Mouse (Mus musculus): ENCODE data around the gene Rtf1. TPM values are rescaled to one million over a fixed set of nuclear protein-coding genes. Genes with fewer than 3 reads are reported as not detected.

Rtf1 gene
- 3.2 and 3.7 TPM in 2 replicates for polyA plus RNA-seq (2012; rRNA removed)

GRCm38 (mm10) chr2:119674525-119675214 is at the start of gene Rtf1:
Gene Rtf1 (plus strand): TSS chr2:119675068.

GRCm38 (mm10) chr2:119662220-119663182 is 12.4 kb upstream of the Rtf1 start, which contains the start of gene Ndufaf1:
Gene Ndufaf1 (minus strand): TSS chr2:119662827.

GRCm38 (mm10) chr2:119741581-119742411 is 66.9 kb downstream of the Rtf1 start, which contains the start of gene Itpka:
Gene Itpka (plus strand): TSS chr2:119742337.

GRCm38 (mm10) chr2:119760251-119760650 is 85.4 kb downstream of the Rtf1 start, which contains the start of gene Ltk:
Gene Ltk (minus strand): TSS chr2:119760431.

Other genes starting within 250 kb of the Rtf1 start
- 2.0 and 2.6 TPM in 2 replicates for gene Ino80, start 197.4 kb upstream of the Rtf1 start, polyA plus RNA-seq (2012; rRNA removed)
- 0.05 TPM in 1 of 2 replicates, not detected in the other for gene Exd1, start 127.4 kb upstream of the Rtf1 start, polyA plus RNA-seq (2012; rRNA removed)
- gene Chp1, start 127.4 kb upstream of the Rtf1 start, polyA plus RNA-seq (2012; rRNA removed): 70.6 and 77.7 TPM in 2 replicates
- gene Nusap1, start 56.8 kb upstream of the Rtf1 start, polyA plus RNA-seq (2012; rRNA removed): 0.10 and 0.21 TPM in 2 replicates
- 2.5 and 3.0 TPM in 2 replicates for gene Oip5, start 56.6 kb upstream of the Rtf1 start, polyA plus RNA-seq (2012; rRNA removed)
- 0.22 and 0.49 TPM in 2 replicates for gene Ndufaf1, start 12.2 kb upstream of the Rtf1 start, polyA plus RNA-seq (2012; rRNA removed)
- gene Itpka, start 67.3 kb downstream of the Rtf1 start, polyA plus RNA-seq (2012; rRNA removed): 10.1 and 12.8 TPM in 2 replicates
- gene Ltk, start 85.4 kb downstream of the Rtf1 start, polyA plus RNA-seq (2012; rRNA removed): 7.0 and 8.8 TPM in 2 replicates
- 14.0 and 14.1 TPM in 2 replicates for gene Rpap1, start 112.5 kb downstream of the Rtf1 start, polyA plus RNA-seq (2012; rRNA removed)
- gene Tyro3, start 122.7 kb downstream of the Rtf1 start, polyA plus RNA-seq (2012; rRNA removed): 18.0 and 21.9 TPM in 2 replicates
- 1.4 and 3.3 TPM in 2 replicates for gene Mga, start 222.2 kb downstream of the Rtf1 start, polyA plus RNA-seq (2012; rRNA removed)

All from stomach, adult 2 months (tissue).